Mouse (Mus musculus): Measurements from ENCODE around the gene Btbd35f22.
"Not testable (repeated sequence)": the region's sequence is repeated elsewhere in the genome, so short reads cannot be mapped to it uniquely, and the experiment has no call there.

Gene Btbd35f22

GRCm38 (mm10) chrX:32047529-32047928, at the start of gene Btbd35f22:
Gene Btbd35f22 (plus strand): TSS chrX:32047829.
- DNase-seq = not testable (repeated sequence)
